Mouse (Mus musculus): ENCODE results near the gene Exosc6.
"Not testable (repeated sequence)": the region's sequence is repeated elsewhere in the genome, so short reads cannot be mapped to it uniquely, and the experiment has no call there.

Gene Exosc6

GRCm38 (mm10) chr8:111061688-111062071 is 5.5 kb downstream of the Exosc6 start:
- DNase-seq (ENCODE audit: low spot score) = no peak

GRCm38 (mm10) chr8:111062072-111062757 is 6.1 kb downstream of the Exosc6 start:
- peak; percentile 98 for DNase-seq (ENCODE audit: low spot score)

- peak; percentile 25 for DNase-seq (ENCODE audit: low spot score)
These were observed 6.8 kb downstream of the Exosc6 start for GRCm38 (mm10) chr8:111062893-111063292.

GRCm38 (mm10) chr8:111066308-111066707 is 10.2 kb downstream of the Exosc6 start:
- no peak for DNase-seq (ENCODE audit: low spot score)

- DNase-seq (ENCODE audit: low spot score) = peak; percentile 21
These were observed 11.3 kb downstream of the Exosc6 start for GRCm38 (mm10) chr8:111067439-111067838.

GRCm38 (mm10) chr8:111068660-111069059 is 12.5 kb downstream of the Exosc6 start:
- not testable (repeated sequence) for DNase-seq (ENCODE audit: low spot score)

- no peak for DNase-seq (ENCODE audit: low spot score)
These were observed 19.8 kb downstream of the Exosc6 start for GRCm38 (mm10) chr8:111075926-111076325.

- DNase-seq (ENCODE audit: low spot score) = no peak
These were observed 23.3 kb downstream of the Exosc6 start for GRCm38 (mm10) chr8:111079461-111079860.

- DNase-seq (ENCODE audit: low spot score) = peak; percentile 68
These were observed 23.7 kb downstream of the Exosc6 start for GRCm38 (mm10) chr8:111079861-111080271.

GRCm38 (mm10) chr8:111081580-111082258 is 25.6 kb downstream of the Exosc6 start:
- peak; percentile 62 for DNase-seq (ENCODE audit: low spot score)

GRCm38 (mm10) chr8:111083936-111084335 is 27.8 kb downstream of the Exosc6 start:
- not testable (repeated sequence) for DNase-seq (ENCODE audit: low spot score)

GRCm38 (mm10) chr8:111090126-111090525 is 34.0 kb downstream of the Exosc6 start:
- peak; percentile 94 for DNase-seq (ENCODE audit: low spot score)

GRCm38 (mm10) chr8:111091706-111092105 is 35.6 kb downstream of the Exosc6 start:
- no peak for DNase-seq (ENCODE audit: low spot score)

- DNase-seq (ENCODE audit: low spot score) = not testable (repeated sequence)
These were observed 36.2 kb downstream of the Exosc6 start, which contains the start of gene Clec18a for GRCm38 (mm10) chr8:111092326-111092725. Gene Clec18a (minus strand): TSS chr8:111092426.

- peak; percentile 89 for DNase-seq (ENCODE audit: low spot score)
These were observed 38.0 kb downstream of the Exosc6 start, which contains the start of gene Pdpr for GRCm38 (mm10) chr8:111093865-111094718. Gene Pdpr (plus strand): TSS chr8:111094630.

- peak; percentile 8 for DNase-seq (ENCODE audit: low spot score)
These were observed 38.7 kb downstream of the Exosc6 start for GRCm38 (mm10) chr8:111094719-111095302.
